Mouse (Mus musculus) heart, postnatal 10 days (tissue): ENCODE results near the gene Gm21454. TPM values are rescaled to one million over a fixed set of nuclear protein-coding genes. Genes with fewer than 3 reads are reported as not detected.
"Not testable (repeated sequence)": the region's sequence is repeated elsewhere in the genome, so short reads cannot be mapped to it uniquely, and the experiment has no call there.

Experiments
- DNase-seq, 2 experiments: peaks; one replicate each; pipeline ENCODE4 v3.0.0; 2021
- intact Hi-C: fragments of 180-260 bp; cut with DNase I; formaldehyde crosslinking; loops from one replicate; pipeline ENCODE4 v1.15.1; 2025
- total RNA-seq, 2 experiments: library from RNA; stranded (reverse); gene quantifications; 2 replicates each; pipeline ENCODE4 v1.2.3; 2021

The Gm21454 gene
- not detected for total RNA-seq

GRCm38 (mm10) chrY:13252091-13252490 is at the start of gene Gm21454, which contains the start of gene Gm21440:
Gene Gm21454 (plus strand): TSS chrY:13252442.
Gene Gm21440 (plus strand): TSS chrY:13252391.
- intact Hi-C loops, result not testable (repeated sequence)

GRCm38 (mm10) chrY:13223828-13224227 is 28.4 kb upstream of the Gm21454 start, which contains the start of gene Gm21828:
Gene Gm21828 (minus strand): TSS chrY:13223928.
- intact Hi-C loops, DNase-seq: not testable (repeated sequence)

More at GRCm38 (mm10) chrY:13252091-13252490, at the start of gene Gm21454, which contains the start of gene Gm21440:
- DNase-seq, result not testable (repeated sequence)

- intact Hi-C loops, DNase-seq: not testable (repeated sequence)
Observed at GRCm38 (mm10) chrY:13348963-13349362, 96.7 kb downstream of the Gm21454 start, which contains the start of gene Gm21725. Gene Gm21725 (minus strand): TSS chrY:13349063.

Other genes with a start within 250 kb of the Gm21454 start
- gene Gm20807, start 209.6 kb upstream of the Gm21454 start, total RNA-seq, result not detected
- gene Gm21891, start 119.0 kb upstream of the Gm21454 start, total RNA-seq, result not detected
- gene Gm21425, start 90.5 kb upstream of the Gm21454 start, total RNA-seq, result not detected
- not detected for gene Gm21828, start 28.5 kb upstream of the Gm21454 start, total RNA-seq
- not detected for gene Gm21440, start 51 bp upstream of the Gm21454 start, total RNA-seq
- not detected for gene Gm21725, start 96.6 kb downstream of the Gm21454 start, total RNA-seq
- gene Gm21866, start 213.1 kb downstream of the Gm21454 start, total RNA-seq, result not detected
- not detected for gene Gm20773, start 241.6 kb downstream of the Gm21454 start, total RNA-seq